Mouse (Mus musculus) lung, adult 2 months (tissue): ENCODE measurements around the gene Jund.

ENCODE experiments used
- CTCF ChIP-seq: fragments of 200-500 bp; IDR thresholded peaks from 2 replicates; pipeline ENCODE4 v1.5.1; 2011; ENCODE audit warnings: mild to moderate bottlenecking, low read length, control low read depth; ENCODE audit not compliant: insufficient read depth
- POLR2A ChIP-seq: fragments of 200-500 bp; IDR thresholded peaks from 2 replicates; pipeline ENCODE4 v1.6.1; 2011; ENCODE audit warnings: low read depth, mild to moderate bottlenecking, control low read depth, low read length, borderline replicate concordance; ENCODE audit errors: extremely low read depth

DNA sequence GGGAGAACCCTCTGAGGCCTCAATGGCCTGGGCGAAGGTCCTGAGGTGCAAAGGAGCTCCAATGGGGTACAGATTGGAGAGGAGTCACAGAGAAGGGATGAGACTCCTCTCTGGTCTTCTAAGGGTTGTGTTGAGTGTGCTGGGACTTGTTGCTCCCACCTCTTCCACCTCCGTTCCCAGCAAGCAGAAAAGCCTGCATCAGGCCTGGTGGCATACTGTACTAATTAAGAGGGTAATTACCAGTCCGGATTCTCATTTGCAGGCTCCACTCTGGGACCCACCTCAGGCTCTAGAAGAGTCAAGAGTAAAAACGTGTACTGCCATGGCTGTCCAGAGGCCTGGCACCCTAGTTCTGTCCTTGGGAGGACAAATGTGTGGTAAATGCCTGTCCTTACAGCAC is 1.8 kb upstream of the Jund start:
- no peak for TF ChIP-seq CTCF
- TF ChIP-seq POLR2A = no peak
